Mouse (Mus musculus) midbrain, embryonic 11.5 days (tissue): ENCODE measurements at regions not wholly inside any gene's neighbourhood (a gene's known extent, or its start where the extent isn't known, plus 50 kb on each side); places are given as distances from the start of the nearest gene placed in this dataset.

Source experiments
- ATAC-seq: fragments of 200-750 bp; cut with Nextera tagmentation; 2 replicates; pipeline ENCODE4 v1.8.0; 2017; ENCODE audit warnings: moderate TSS enrichment, moderate library complexity; ENCODE audit not compliant: low FRiP score
- DNase-seq: peaks from one replicate; pipeline ENCODE4 v3.0.0; 2015; ENCODE audit warnings: low spot score; ENCODE audit errors: missing footprints
- H3K27ac ChIP-seq: fragments of 300-500 bp; sonication (generic); 2 replicates; pipeline ENCODE4 v1.5.1; 2014; ENCODE audit warnings: low read depth, low read length
- H3K27me3 ChIP-seq: fragments of 300-500 bp; sonication (generic); 2 replicates; pipeline ENCODE4 v1.6.1; 2014; ENCODE audit warnings: mild to moderate bottlenecking, low read length, moderate library complexity, mixed read lengths; ENCODE audit not compliant: control insufficient read depth, insufficient read depth
- H3K36me3 ChIP-seq: fragments of 300-500 bp; sonication (generic); 2 replicates; pipeline ENCODE4 v1.6.1; 2014; ENCODE audit warnings: mild to moderate bottlenecking, low read length, moderate library complexity, mixed read lengths; ENCODE audit not compliant: control insufficient read depth, insufficient read depth
- H3K4me1 ChIP-seq: fragments of 300-500 bp; sonication (generic); 2 replicates; pipeline ENCODE4 v1.6.1; 2014; ENCODE audit warnings: low read length; ENCODE audit not compliant: control insufficient read depth, insufficient read depth
- H3K4me2 ChIP-seq: fragments of 300-500 bp; sonication (generic); 2 replicates; pipeline ENCODE4 v1.6.1; 2014; ENCODE audit warnings: mild to moderate bottlenecking, moderate library complexity
- H3K4me3 ChIP-seq: fragments of 300-500 bp; sonication (generic); 2 replicates; pipeline ENCODE4 v1.5.1; 2014; ENCODE audit warnings: low read depth, low read length
- H3K9ac ChIP-seq: fragments of 300-500 bp; sonication (generic); 2 replicates; pipeline ENCODE4 v1.6.1; 2014; ENCODE audit warnings: low read length
- H3K9me3 ChIP-seq: fragments of 300-500 bp; sonication (generic); 2 replicates; pipeline ENCODE4 v1.6.1; 2016; ENCODE audit warnings: low read length; ENCODE audit not compliant: control insufficient read depth
- WGBS: fragments of 180-500 bp; shearing (Covaris S2); extraction: QIAGEN DNeasy Blood & Tissue Kit; methylation state at CpG from one replicate; pipeline ENCODE4 v1.1.7; 2014; 5-methylcytosine and 5-hydroxymethylcytosine counted together

- H3K4me2 ChIP-seq, result no peak overlapping the region
- H3K9me3 ChIP-seq, result no peaks in the 10 kb centered on the region
- WGBS, result 77% methylated on average over 5 of the region's 6 CpGs
- H3K4me3 ChIP-seq, result no peak overlapping the region
- H3K27me3 ChIP-seq, result no peaks in the 10 kb centered on the region
- H3K4me1 ChIP-seq, result no peaks in the 10 kb centered on the region
- H3K27ac ChIP-seq, result no peak overlapping the region
- no peak overlapping the region for H3K9ac ChIP-seq
- H3K36me3 ChIP-seq, result no peaks in the 10 kb centered on the region
- DNase-seq, result no peak
- ATAC-seq, result no peak
Observed at GRCm38 (mm10) chr14:48351652-48352051, 94.3 kb upstream of the Tmem260 start.

GRCm38 (mm10) chr14:48352825-48353224 lies 93.1 kb upstream of the Tmem260 start:
- DNase-seq (no peak), ATAC-seq (no peak)
- Histone ChIP-seq H3K4me1 (no peaks in the 10 kb centered on the region), H3K27me3 (no peaks in the 10 kb centered on the region), H3K9me3 (no peaks in the 10 kb centered on the region), H3K27ac (no peak overlapping the region), H3K9ac (no peak overlapping the region), H3K4me2 (no peak overlapping the region), H3K4me3 (no peak overlapping the region), H3K36me3 (no peaks in the 10 kb centered on the region)

- no peak overlapping the region for H3K27ac ChIP-seq
Observed at GRCm38 (mm10) chr14:48354176-48354575, 91.7 kb upstream of the Tmem260 start.

GRCm38 (mm10) chr14:48357441-48357840 lies 88.5 kb upstream of the Tmem260 start:
- ATAC-seq, result no peak
- Histone ChIP-seq H3K36me3 (no peaks in the 10 kb centered on the region), H3K4me3 (no peak overlapping the region), H3K9me3 (no peaks in the 10 kb centered on the region), H3K4me1 (no peaks in the 10 kb centered on the region), H3K4me2 (no peak overlapping the region), H3K27me3 (no peaks in the 10 kb centered on the region), H3K9ac (no peak overlapping the region), H3K27ac (no peak overlapping the region)
- peak; percentile 21 for DNase-seq
- 78% methylated on average over 8 of the region's 8 CpGs for WGBS

More at GRCm38 (mm10) chr14:48354176-48354575, 91.7 kb upstream of the Tmem260 start:
- DNase-seq, result no peak
- no peak for ATAC-seq
- H3K27me3 ChIP-seq, result no peaks in the 10 kb centered on the region
- no peaks in the 10 kb centered on the region for H3K9me3 ChIP-seq
- H3K36me3 ChIP-seq, result no peaks in the 10 kb centered on the region
- no peak overlapping the region for H3K4me3 ChIP-seq
- H3K9ac ChIP-seq, result no peak overlapping the region
- H3K4me2 ChIP-seq, result no peak overlapping the region
- 73% methylated on average over 1 of the region's 1 CpGs for WGBS
- H3K4me1 ChIP-seq, result no peaks in the 10 kb centered on the region

- H3K9ac ChIP-seq, result no peak overlapping the region
- no peaks in the 10 kb centered on the region for H3K4me1 ChIP-seq
- no peak overlapping the region for H3K4me2 ChIP-seq
- DNase-seq (peak; percentile 23), ATAC-seq (no peak)
- WGBS, result 51% methylated on average over 12 of the region's 12 CpGs
- H3K27ac ChIP-seq, result no peak overlapping the region
- H3K9me3 ChIP-seq, result no peaks in the 10 kb centered on the region
- no peaks in the 10 kb centered on the region for H3K27me3 ChIP-seq
- no peak overlapping the region for H3K4me3 ChIP-seq
- H3K36me3 ChIP-seq, result no peaks in the 10 kb centered on the region
Observed at GRCm38 (mm10) chr14:48358487-48359159, 87.3 kb upstream of the Tmem260 start.

- DNase-seq (no peak), ATAC-seq (no peak)
- WGBS, result 88% methylated on average over 7 of the region's 7 CpGs
- H3K27ac ChIP-seq, result no peak overlapping the region
- H3K9ac ChIP-seq, result no peak overlapping the region
- no peak overlapping the region for H3K4me3 ChIP-seq
- H3K4me2 ChIP-seq, result no peak overlapping the region
- no peaks in the 10 kb centered on the region for H3K9me3 ChIP-seq
- no peaks in the 10 kb centered on the region for H3K36me3 ChIP-seq
- no peaks in the 10 kb centered on the region for H3K4me1 ChIP-seq
- H3K27me3 ChIP-seq, result no peaks in the 10 kb centered on the region
Observed at GRCm38 (mm10) chr14:48361820-48362219, 84.1 kb upstream of the Tmem260 start.

GRCm38 (mm10) chr14:48367006-48367405 lies 78.9 kb upstream of the Tmem260 start:
- DNase-seq (peak; percentile 97), ATAC-seq (no peak)
- no peak overlapping the region for H3K9ac ChIP-seq
- H3K4me2 ChIP-seq, result no peak overlapping the region
- no peaks in the 10 kb centered on the region for H3K36me3 ChIP-seq
- no peaks in the 10 kb centered on the region for H3K4me1 ChIP-seq
- 24% methylated on average over 7 of the region's 7 CpGs for WGBS
- H3K27ac ChIP-seq, result no peak overlapping the region
- H3K9me3 ChIP-seq, result no peaks in the 10 kb centered on the region
- H3K4me3 ChIP-seq, result no peak overlapping the region
- H3K27me3 ChIP-seq, result no peaks in the 10 kb centered on the region

GRCm38 (mm10) chr14:48370322-48370721 lies 75.6 kb upstream of the Tmem260 start:
- Histone ChIP-seq H3K9ac (no peak overlapping the region), H3K27ac (no peak overlapping the region), H3K4me2 (no peak overlapping the region), H3K4me1 (no peaks in the 10 kb centered on the region), H3K9me3 (no peaks in the 10 kb centered on the region), H3K36me3 (no peaks in the 10 kb centered on the region), H3K27me3 (no peaks in the 10 kb centered on the region), H3K4me3 (no peak overlapping the region)
- 0 out of 2 replicates have a peak, but pooled peaks have one; percentile 19 for ATAC-seq
- 0% methylated on average over 1 of the region's 1 CpGs for WGBS
- DNase-seq, result peak; percentile 96

- 57% methylated on average over 5 of the region's 5 CpGs for WGBS
- H3K27ac ChIP-seq, result no peak overlapping the region
- H3K27me3 ChIP-seq, result no peaks in the 10 kb centered on the region
- no peaks in the 10 kb centered on the region for H3K9me3 ChIP-seq
- ATAC-seq (peak; percentile 88), DNase-seq (peak; percentile 92)
- no peaks in the 10 kb centered on the region for H3K36me3 ChIP-seq
- H3K4me2 ChIP-seq, result no peak overlapping the region
- H3K9ac ChIP-seq, result no peak overlapping the region
- peaks cover 3% of the 10 kb centered on the region; the same call in 1 of the 2 replicates for H3K4me1 ChIP-seq
- no peak overlapping the region for H3K4me3 ChIP-seq
Observed at GRCm38 (mm10) chr14:48371766-48372165, 74.2 kb upstream of the Tmem260 start.
